Mouse (Mus musculus): Measurements from ENCODE around the gene Kcnc4.

DNA sequence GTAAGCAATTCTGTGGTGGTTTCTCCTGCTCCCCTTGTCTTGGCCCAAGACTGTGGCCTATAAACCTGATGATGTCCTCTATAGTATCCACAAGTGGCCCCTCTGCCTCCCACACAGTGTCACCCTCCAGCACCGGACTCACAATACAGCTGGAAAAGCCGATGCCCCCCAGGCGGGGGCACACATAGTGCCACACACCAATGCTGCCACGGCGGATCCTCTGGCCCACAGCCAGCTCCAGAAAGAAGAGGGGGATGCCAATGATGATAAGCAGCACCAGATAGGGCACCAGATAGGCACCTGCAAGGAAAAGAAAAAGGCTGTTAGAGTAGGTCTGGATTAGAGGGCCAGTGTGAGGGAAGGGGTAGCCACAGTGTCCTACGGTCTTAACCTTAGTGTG is 36.2 kb upstream of the Kcnc4 start:
- TF ChIP-seq CTCF (IDR thresholded peaks at IDR 0.05; ENCODE audit: extremely low read depth, insufficient read depth, insufficient read length, insufficient replicate concordance) = no peak
- TF ChIP-seq POLR2A (IDR thresholded peaks at IDR 0.05; ENCODE audit: low read depth, low read length) = no peak

All from spleen, adult 2 months (tissue).